Mouse (Mus musculus) embryonic facial prominence, embryonic 11.5 days (tissue): ENCODE data around the gene Alg2. TPM values are rescaled to one million over a fixed set of nuclear protein-coding genes. Genes with fewer than 3 reads are reported as not detected.

Source experiments
- ATAC-seq: fragments of 200-750 bp; cut with Nextera tagmentation; replicated peaks from 2 replicates; pipeline ENCODE4 v1.8.0; 2017; ENCODE audit warnings: low read depth; ENCODE audit not compliant: insufficient number of reproducible peaks, low FRiP score, low TSS enrichment
- DNase-seq: peaks from one replicate; pipeline ENCODE4 v3.0.0-alpha.2; 2015; ENCODE audit warnings: low spot score
- H3K27ac ChIP-seq: fragments of 300-500 bp; sonication (generic); replicated peaks from 2 replicates; pipeline ENCODE4 v1.5.1; 2014; ENCODE audit warnings: mild to moderate bottlenecking, low read depth, low read length, control low read depth
- H3K27me3 ChIP-seq: fragments of 300-500 bp; sonication (generic); 2 replicates; pipeline ENCODE4 v1.6.1; 2014; ENCODE audit warnings: mild to moderate bottlenecking, low read length, moderate library complexity, mixed read lengths; ENCODE audit not compliant: control insufficient read depth, insufficient read depth
- H3K36me3 ChIP-seq: fragments of 300-500 bp; sonication (generic); replicated peaks from 2 replicates; pipeline ENCODE4 v1.6.1; 2014; ENCODE audit warnings: low read depth, mild to moderate bottlenecking, low read length, moderate library complexity, mixed read lengths; ENCODE audit not compliant: control insufficient read depth, insufficient read depth
- H3K4me1 ChIP-seq: fragments of 300-500 bp; sonication (generic); 2 replicates; pipeline ENCODE4 v1.6.1; 2014; ENCODE audit warnings: low read length, mixed read lengths; ENCODE audit not compliant: control insufficient read depth, insufficient read depth
- H3K4me2 ChIP-seq: fragments of 300-500 bp; sonication (generic); 2 replicates; pipeline ENCODE4 v1.6.1; 2014; ENCODE audit warnings: low read depth, mild to moderate bottlenecking, control low read depth, low read length, moderate library complexity
- H3K4me3 ChIP-seq: fragments of 300-500 bp; sonication (generic); 2 replicates; pipeline ENCODE4 v1.5.1; 2014; ENCODE audit warnings: low read depth, low read length, control low read depth
- H3K9ac ChIP-seq: fragments of 300-500 bp; sonication (generic); replicated peaks from 2 replicates; pipeline ENCODE4 v1.6.1; 2014; ENCODE audit warnings: mild to moderate bottlenecking, control low read depth, low read length
- H3K9me3 ChIP-seq: fragments of 300-500 bp; sonication (generic); replicated peaks from 2 replicates; pipeline ENCODE4 v1.6.1; 2016; ENCODE audit warnings: mild to moderate bottlenecking, low read length, inconsistent platforms, mixed read lengths; ENCODE audit not compliant: control insufficient read depth
- WGBS: fragments of 180-500 bp; shearing (Covaris S2); extraction: QIAGEN DNeasy Blood & Tissue Kit; methylation state at CpG from one replicate; pipeline ENCODE4 v1.1.7; 2014; 5-methylcytosine and 5-hydroxymethylcytosine counted together
- polyA plus RNA-seq: library from polyadenylated mRNA; unstranded; fragments of >200 nt; fragmentation: Nextera tagmentation; extraction: Ambion mirVana; gene quantifications from 2 replicates; pipeline ENCODE4 v1.2.1, GENCODE M21; 2014

Gene Alg2
- polyA plus RNA-seq, 1 experiment from 2014 or later = 111 TPM

DNA sequence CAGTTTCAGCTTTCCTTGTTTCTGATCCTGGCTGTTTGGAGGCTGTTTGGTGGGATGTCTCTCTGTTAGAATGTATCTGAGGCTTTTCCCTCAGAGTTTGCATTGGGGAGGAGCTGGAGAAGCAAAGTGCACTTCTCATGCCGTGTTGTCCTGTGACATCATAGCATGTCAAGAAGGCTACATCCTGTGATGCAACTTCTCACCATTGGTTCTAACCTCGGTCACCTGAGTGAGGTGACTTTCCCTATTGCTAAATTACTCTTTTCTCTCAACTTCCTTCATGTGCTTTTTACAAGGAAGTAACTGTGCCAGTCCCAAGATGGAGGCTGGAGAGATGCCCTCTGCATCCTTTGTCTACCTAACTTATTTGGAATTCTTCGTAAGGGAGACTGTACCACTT lies 25.6 kb downstream of the Alg2 start:
- H3K36me3 ChIP-seq = no peaks in the 10 kb centered on the region
- ATAC-seq = no peak
- DNase-seq = no peak

DNA sequence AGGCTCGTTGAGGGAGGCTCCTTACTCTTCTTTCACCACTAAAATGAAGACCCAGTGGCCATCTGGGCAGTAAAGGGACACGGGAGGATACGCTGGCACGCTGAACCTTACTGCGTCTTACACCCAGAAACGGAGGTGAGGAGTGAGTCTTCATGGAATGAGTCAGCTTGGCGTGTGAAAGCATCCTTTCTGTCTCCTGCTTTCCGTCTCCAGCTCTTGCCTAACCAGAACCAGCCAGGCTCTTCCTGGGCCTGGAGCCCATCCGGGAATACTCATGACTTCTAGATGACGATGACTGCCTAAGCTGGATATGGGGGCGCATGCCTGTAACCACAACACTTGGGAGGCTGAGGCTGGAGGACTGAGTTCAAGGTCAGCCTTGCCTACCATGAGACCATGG lies 33.2 kb downstream of the Alg2 start:
- H3K4me2 ChIP-seq = no peak overlapping the region
- H3K27me3 ChIP-seq = no peaks in the 10 kb centered on the region
- no peak for DNase-seq
- no peak overlapping the region for H3K9ac ChIP-seq
- no peaks in the 10 kb centered on the region for H3K36me3 ChIP-seq
- H3K4me1 ChIP-seq = no peaks in the 10 kb centered on the region
- no peak overlapping the region for H3K4me3 ChIP-seq
- 92% methylated on average over 11 of the region's 11 CpGs for WGBS
- no peaks in the 10 kb centered on the region for H3K9me3 ChIP-seq
- no peak overlapping the region for H3K27ac ChIP-seq
- ATAC-seq = no peak

More for the DNA sequence above, 25.6 kb downstream of the Alg2 start:
- Histone ChIP-seq H3K4me2 (no peak overlapping the region), H3K9me3 (no peaks in the 10 kb centered on the region), H3K4me1 (no peaks in the 10 kb centered on the region), H3K4me3 (no peak overlapping the region), H3K27ac (no peak overlapping the region), H3K9ac (no peak overlapping the region), H3K27me3 (no peaks in the 10 kb centered on the region)
- 91% methylated on average over 3 of the region's 3 CpGs for WGBS

DNA sequence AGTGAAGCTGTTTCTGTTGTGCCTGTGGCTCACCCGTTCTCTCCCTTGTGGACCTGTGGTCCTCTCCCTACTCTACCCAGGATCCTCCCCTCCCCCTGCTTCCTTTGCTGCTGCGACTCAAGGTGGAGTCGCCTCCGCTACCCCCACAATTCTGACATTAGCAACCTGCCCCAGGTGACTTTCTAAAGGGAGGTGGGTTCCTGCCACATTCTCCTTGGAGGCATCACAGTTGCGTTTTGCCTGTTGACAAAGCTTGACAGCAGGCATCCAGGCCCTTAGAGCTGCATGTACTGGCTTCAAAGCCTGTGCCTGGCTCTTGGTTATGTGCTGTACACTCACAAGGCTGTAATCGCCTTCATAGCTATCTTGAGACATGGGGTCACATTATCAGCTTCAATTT lies 35.2 kb downstream of the Alg2 start:
- Histone ChIP-seq H3K27me3 (no peaks in the 10 kb centered on the region), H3K4me1 (no peaks in the 10 kb centered on the region), H3K36me3 (no peaks in the 10 kb centered on the region), H3K9ac (no peak overlapping the region), H3K27ac (no peak overlapping the region), H3K4me3 (no peak overlapping the region), H3K4me2 (no peak overlapping the region), H3K9me3 (no peaks in the 10 kb centered on the region)
- 77% methylated on average over 6 of the region's 6 CpGs for WGBS
- ATAC-seq = no peak
- DNase-seq = no peak

DNA sequence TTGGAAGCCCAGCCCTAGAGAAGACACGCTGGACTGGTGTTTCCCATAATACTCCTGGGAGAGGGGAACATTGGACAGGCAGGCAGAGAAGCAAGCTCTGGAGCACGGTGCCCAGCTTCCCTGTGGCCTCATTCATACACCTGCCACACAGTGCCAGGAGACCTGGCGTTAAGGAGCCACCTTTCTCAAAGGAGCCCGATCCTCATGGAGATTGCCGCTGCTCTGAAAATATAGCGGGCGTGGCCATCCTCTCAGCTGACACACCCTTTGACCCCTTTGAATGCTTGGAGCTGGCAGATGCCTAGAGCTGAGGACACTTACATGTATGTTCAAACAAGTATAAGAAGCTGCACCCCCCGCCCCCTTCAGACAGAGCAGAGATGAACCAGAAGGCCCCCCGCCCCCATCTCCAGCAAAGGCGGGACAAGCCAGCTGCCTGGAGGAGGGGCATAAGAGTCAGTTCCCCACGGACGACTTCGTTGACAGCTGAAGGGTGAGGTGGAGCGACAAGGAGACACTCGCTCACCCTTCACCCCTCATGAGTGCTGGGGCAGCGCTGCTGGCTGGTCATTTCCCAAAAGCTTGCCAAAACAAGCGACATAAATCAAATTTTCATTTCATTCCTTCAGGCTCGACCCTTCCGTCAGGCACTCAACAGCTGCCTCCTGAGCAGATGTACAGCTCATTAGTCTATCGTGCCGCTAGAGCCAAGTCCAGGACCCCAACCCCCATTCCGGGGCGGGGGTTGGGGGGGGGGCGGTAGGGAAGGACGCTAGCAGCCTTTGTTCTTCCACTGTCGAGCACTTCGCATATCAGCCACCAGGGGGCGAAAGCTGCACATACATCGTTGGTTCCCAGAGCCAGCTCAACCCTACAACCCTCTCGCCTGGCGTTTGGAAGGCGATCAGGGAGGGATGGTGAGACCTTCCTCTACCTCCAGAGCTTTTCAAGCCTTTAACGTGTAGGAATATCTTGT lies 36.5 kb downstream of the Alg2 start:
- H3K27ac ChIP-seq = no peak overlapping the region
- H3K9me3 ChIP-seq = no peaks in the 10 kb centered on the region
- peak overlapping the region; percentile 67 for H3K9ac ChIP-seq
- under 1% methylated on average over 33 of the region's 33 CpGs for WGBS
- DNase-seq = peak; percentile 97
- H3K27me3 ChIP-seq = no peaks in the 10 kb centered on the region
- H3K4me2 ChIP-seq = peak overlapping the region; percentile 51
- H3K36me3 ChIP-seq = no peaks in the 10 kb centered on the region
- H3K4me1 ChIP-seq = no peaks in the 10 kb centered on the region
- H3K4me3 ChIP-seq = peak overlapping the region; percentile 33
- ATAC-seq = peak; percentile 79

DNA sequence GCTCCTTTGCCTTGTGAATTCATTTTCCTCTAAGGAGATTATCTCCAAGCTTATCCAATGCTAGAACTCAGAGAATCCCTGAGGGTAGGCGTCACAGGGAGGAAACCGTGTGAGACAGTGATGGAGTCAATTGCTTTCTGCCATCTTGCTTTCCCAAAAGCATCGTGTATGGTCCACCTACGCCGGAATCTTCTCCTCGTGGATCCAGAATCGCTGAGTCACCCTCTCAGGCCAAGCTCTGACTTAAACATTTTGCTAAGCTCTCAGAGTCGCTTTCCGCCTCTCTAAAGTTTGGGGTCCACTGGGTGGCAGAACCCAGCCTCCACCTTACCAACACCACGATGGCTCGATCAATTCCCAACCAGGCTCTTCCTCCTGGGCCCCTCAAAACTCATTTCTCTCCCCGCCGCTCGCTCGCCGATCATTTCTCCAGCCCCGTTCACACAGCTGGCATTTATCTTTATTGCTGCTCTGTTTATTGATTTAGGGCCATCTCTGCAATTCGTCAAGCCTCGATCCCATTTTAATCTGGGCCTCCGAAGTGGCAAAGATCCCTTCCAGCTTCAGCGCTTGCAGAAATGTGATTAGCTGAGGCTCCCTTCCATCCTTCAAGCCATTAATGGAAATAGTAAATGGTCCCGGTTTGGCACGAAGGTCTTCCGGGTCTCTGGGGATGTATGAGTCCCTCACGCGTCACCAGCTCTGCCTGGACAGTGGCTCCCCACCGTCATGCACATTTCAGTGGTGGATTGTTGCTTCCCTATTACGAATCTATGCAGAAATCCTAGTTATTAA lies 38.4 kb downstream of the Alg2 start:
- no peak overlapping the region for H3K27ac ChIP-seq
- WGBS = 79% methylated on average over 28 of the region's 28 CpGs
- ATAC-seq (no peak), DNase-seq (no peak)
- H3K27me3 ChIP-seq = no peaks in the 10 kb centered on the region
- H3K4me3 ChIP-seq = no peak overlapping the region
- H3K4me2 ChIP-seq = no peak overlapping the region
- no peaks in the 10 kb centered on the region for H3K4me1 ChIP-seq
- no peak overlapping the region for H3K9ac ChIP-seq
- no peaks in the 10 kb centered on the region for H3K36me3 ChIP-seq
- H3K9me3 ChIP-seq = no peaks in the 10 kb centered on the region

DNA sequence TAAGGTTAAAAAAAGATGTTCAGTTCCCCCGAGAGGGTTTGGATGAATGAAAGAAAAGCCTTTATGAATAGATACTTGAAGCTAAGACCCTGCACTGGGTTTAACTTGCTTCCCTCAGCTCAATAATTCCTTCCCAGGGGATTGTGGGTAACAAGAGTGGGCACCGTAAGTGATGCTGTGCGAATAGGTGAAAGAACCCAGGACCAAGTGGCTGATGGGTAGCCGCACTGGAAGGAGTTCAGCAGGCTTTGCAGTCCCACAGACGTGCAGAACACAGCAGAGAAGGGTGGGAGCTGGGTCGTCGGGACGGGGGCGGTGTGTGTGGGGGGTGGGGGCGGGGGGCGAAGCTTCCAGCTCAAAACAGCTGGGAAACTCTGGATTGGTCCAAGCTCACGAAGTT lies 39.0 kb downstream of the Alg2 start:
- H3K27me3 ChIP-seq = no peaks in the 10 kb centered on the region
- no peak overlapping the region for H3K4me3 ChIP-seq
- H3K36me3 ChIP-seq = no peaks in the 10 kb centered on the region
- no peak overlapping the region for H3K9ac ChIP-seq
- no peak overlapping the region for H3K4me2 ChIP-seq
- no peaks in the 10 kb centered on the region for H3K9me3 ChIP-seq
- DNase-seq = no peak
- 71% methylated on average over 12 of the region's 12 CpGs for WGBS
- H3K27ac ChIP-seq = no peak overlapping the region
- ATAC-seq = no peak
- no peaks in the 10 kb centered on the region for H3K4me1 ChIP-seq

DNA sequence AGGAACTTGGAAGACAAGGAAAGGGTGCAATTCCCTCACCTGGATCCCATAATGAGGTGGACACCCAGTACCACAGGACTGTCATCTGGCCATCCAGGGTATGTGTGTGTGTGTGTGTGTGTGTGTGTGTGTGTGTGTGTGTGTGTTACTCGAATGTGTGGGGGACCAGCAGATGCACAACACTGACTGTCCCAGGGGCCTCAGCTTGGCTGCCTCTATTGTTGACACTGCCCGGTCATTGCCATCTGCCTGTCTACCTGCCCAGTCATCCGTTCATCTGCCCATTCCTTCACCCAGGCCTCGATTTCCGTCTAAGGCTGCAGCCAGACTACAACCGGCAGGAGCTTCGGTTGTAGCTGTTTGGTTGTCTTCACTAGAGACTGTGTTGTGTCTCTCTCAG lies 41.4 kb downstream of the Alg2 start:
- no peak overlapping the region for H3K9ac ChIP-seq
- H3K27me3 ChIP-seq = no peaks in the 10 kb centered on the region
- H3K4me1 ChIP-seq = no peaks in the 10 kb centered on the region
- no peaks in the 10 kb centered on the region for H3K9me3 ChIP-seq
- H3K36me3 ChIP-seq = no peaks in the 10 kb centered on the region
- no peak overlapping the region for H3K27ac ChIP-seq
- 85% methylated on average over 7 of the region's 7 CpGs for WGBS
- no peak overlapping the region for H3K4me2 ChIP-seq
- H3K4me3 ChIP-seq = no peak overlapping the region
- no peak for ATAC-seq
- no peak for DNase-seq

DNA sequence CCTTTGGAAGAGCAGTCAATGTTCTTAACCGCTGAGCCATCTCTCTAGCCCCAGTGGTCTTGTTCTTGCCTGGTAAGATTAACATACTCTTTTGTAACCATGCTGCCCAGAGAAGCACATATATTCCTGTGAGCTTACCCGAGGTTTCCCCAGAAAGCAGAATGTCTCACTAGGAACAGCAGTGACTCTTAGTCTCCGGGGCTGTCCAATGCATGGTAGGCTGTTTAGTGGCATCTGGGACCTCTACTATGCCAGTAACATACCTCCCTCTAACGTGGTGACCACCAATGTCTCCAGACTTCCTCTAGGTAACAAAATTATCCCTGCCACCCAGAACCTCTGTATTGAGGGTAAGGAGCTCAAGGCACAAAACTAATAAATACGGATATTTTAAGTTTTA lies 43.1 kb downstream of the Alg2 start:
- no peak for ATAC-seq
- Histone ChIP-seq H3K36me3 (no peaks in the 10 kb centered on the region), H3K4me2 (no peak overlapping the region), H3K4me1 (no peaks in the 10 kb centered on the region), H3K4me3 (no peak overlapping the region), H3K27me3 (no peaks in the 10 kb centered on the region), H3K9ac (no peak overlapping the region), H3K27ac (no peak overlapping the region), H3K9me3 (no peaks in the 10 kb centered on the region)
- WGBS = 87% methylated on average over 5 of the region's 5 CpGs
- DNase-seq = no peak
